Mouse (Mus musculus) R1 (cell line): ENCODE measurements around the gene Fam129c.

ENCODE experiments used
- DNase-seq: peaks from one replicate; pipeline ENCODE4 v3.0.0-alpha.2; 2018; ENCODE audit warnings: low read depth, low spot score

Fam129c gene

GRCm38 (mm10) chr8:71574426-71574825, 23.0 kb upstream of the Fam129c start:
- DNase-seq: no peak

- no peak for DNase-seq
Observed at GRCm38 (mm10) chr8:71575020-71575419, 22.4 kb upstream of the Fam129c start.

GRCm38 (mm10) chr8:71577856-71578387, 19.5 kb upstream of the Fam129c start:
- no peak for DNase-seq

- no peak for DNase-seq
Observed at GRCm38 (mm10) chr8:71579009-71579408, 18.4 kb upstream of the Fam129c start.

- DNase-seq: no peak
Observed at GRCm38 (mm10) chr8:71579476-71579875, 18.0 kb upstream of the Fam129c start.

GRCm38 (mm10) chr8:71580201-71580600, 17.2 kb upstream of the Fam129c start:
- DNase-seq: no peak

- peak; percentile 77 for DNase-seq
Observed at GRCm38 (mm10) chr8:71586891-71587290, 10.6 kb upstream of the Fam129c start.

GRCm38 (mm10) chr8:71588762-71589161, 8.7 kb upstream of the Fam129c start:
- no peak for DNase-seq

- DNase-seq: no peak
Observed at GRCm38 (mm10) chr8:71591017-71591416, 6.4 kb upstream of the Fam129c start.

- DNase-seq: peak; percentile 95
Observed at GRCm38 (mm10) chr8:71591471-71592373, 5.7 kb upstream of the Fam129c start, which contains the start of gene Pgls. Gene Pgls (plus strand): TSS chr8:71592176.

GRCm38 (mm10) chr8:71592374-71593170, 4.9 kb upstream of the Fam129c start:
- peak; percentile 45 for DNase-seq

- no peak for DNase-seq
Observed at GRCm38 (mm10) chr8:71593556-71594323, 3.7 kb upstream of the Fam129c start.

GRCm38 (mm10) chr8:71594324-71594722, 3.1 kb upstream of the Fam129c start:
- no peak for DNase-seq

- peak; percentile 82 for DNase-seq
Observed at GRCm38 (mm10) chr8:71595862-71596261, 1.6 kb upstream of the Fam129c start.

GRCm38 (mm10) chr8:71596384-71596783, 1.1 kb upstream of the Fam129c start:
- DNase-seq: no peak

GRCm38 (mm10) chr8:71596798-71597197, 650 bp upstream of the Fam129c start:
- no peak for DNase-seq

GRCm38 (mm10) chr8:71598375-71598774, 927 bp downstream of the Fam129c start:
- DNase-seq: no peak

- DNase-seq: no peak
Observed at GRCm38 (mm10) chr8:71598841-71599240, 1.4 kb downstream of the Fam129c start.

- peak; percentile 67 for DNase-seq
Observed at GRCm38 (mm10) chr8:71601939-71602665, 4.7 kb downstream of the Fam129c start.

GRCm38 (mm10) chr8:71602666-71603334, 5.4 kb downstream of the Fam129c start:
- DNase-seq: peak; percentile 95
